In the genomic region with DNA sequence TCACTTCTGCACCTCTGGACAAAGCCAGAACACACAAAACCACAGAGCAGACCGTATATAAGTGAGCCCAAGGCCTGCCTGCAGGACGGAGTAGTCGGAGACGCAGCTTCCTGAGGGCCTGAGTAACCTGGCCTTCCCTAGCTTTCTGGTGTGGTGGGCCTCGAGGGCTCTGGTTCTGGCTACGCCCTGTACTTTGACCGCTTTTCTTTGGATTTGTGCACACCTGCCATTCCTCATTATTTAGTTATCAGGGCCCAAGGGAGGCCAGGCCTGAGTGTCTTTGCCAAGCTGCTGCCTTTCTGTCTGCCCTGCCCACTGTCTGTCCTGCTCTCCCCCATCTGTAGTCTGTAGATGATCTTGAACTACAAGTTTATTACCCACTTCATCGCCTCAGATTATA, we compare ENCODE assay signal across 24 mouse cellular contexts. TPM values are rescaled to one million over a fixed set of nuclear protein-coding genes. Genes with fewer than 3 reads are reported as not detected.
DNase-seq lines count a peak whose midpoint lies in the region; ATAC-seq and TF ChIP-seq lines count a peak whose summit lies in the region.
"Had no signal": no experiment of that assay in that cellular context is flagged by ENCODE, and none has a peak within 500 bp of the region (broad histone marks: within the 10 kb centered on the region; RNA-seq: fewer than 3 reads in every experiment).

No protein-coding gene starts in this region.

- no peak for TF ChIP-seq EP300 in liver, postnatal 0 days (IDR thresholded peaks at IDR 0.05; ENCODE audit: low read depth)

- H3K36me3 ChIP-seq in forebrain, embryonic 12.5 days (replicated peaks): peaks cover 100% of the 10 kb centered on the region
- H3K36me3 ChIP-seq in forebrain, embryonic 11.5 days (ENCODE audit: control insufficient read depth, insufficient read depth, low read length): peaks cover 40% of the 10 kb centered on the region
- peaks cover 62% of the 10 kb centered on the region for H3K36me3 ChIP-seq in liver, adult 2 months (ENCODE audit: control insufficient read depth, insufficient read depth, low read length)
- peaks cover 81% of the 10 kb centered on the region for H3K36me3 ChIP-seq in liver, postnatal 0 days (replicated peaks; ENCODE audit: insufficient read depth, low read length)
- peaks cover 100% of the 10 kb centered on the region for H3K36me3 ChIP-seq in G1E (replicated peaks)
- H3K36me3 ChIP-seq in macrophage (ENCODE audit: inconsistent target): peaks cover 47% of the 10 kb centered on the region; the same call in 1 of the 2 replicates

- TF ChIP-seq POLR2A in liver, adult 2 months (IDR thresholded peaks at IDR 0.05; ENCODE audit: extremely low read depth, insufficient read depth, low read length): no peak

- DNase-seq in forebrain, embryonic 11.5 days (ENCODE audit: low spot score): no peak
- DNase-seq in liver, adult 2 months (ENCODE audit: extremely low read depth, low read depth, low spot score): no peak
- no peak for DNase-seq in liver, postnatal 0 days
- no peak for DNase-seq in G1E (ENCODE audit: low spot score)
- no peak for DNase-seq in heart, adult 18-20 months
- DNase-seq in left cerebral cortex, adult 18-20 months (ENCODE audit: low spot score in 2 of 2): no peak
- DNase-seq: adrenal gland, postnatal 10 days; B cell, adult 2 months; cerebellum, adult 11 months; cerebellum, adult 9-10 months; cerebellum, postnatal 25 days; forebrain, postnatal 0 days; gastrocnemius, postnatal 36 days; heart, postnatal 14 days had no signal

- no peak for TF ChIP-seq CTCF in liver, adult 2 months (IDR thresholded peaks at IDR 0.05; ENCODE audit: low read depth, low read length)
- no peak for TF ChIP-seq CTCF in liver, postnatal 0 days (IDR thresholded peaks at IDR 0.05; ENCODE audit: low read depth)
- TF ChIP-seq CTCF in G1E (IDR thresholded peaks at IDR 0.05; ENCODE audit: low read depth, low read length): no peak

- peaks cover 3% of the 10 kb centered on the region; the same call in 1 of the 2 replicates for H3K79me2 ChIP-seq in liver, adult 2 months (ENCODE audit: control insufficient read depth, insufficient read depth, low read length)
- H3K79me2 ChIP-seq in macrophage (ENCODE audit: inconsistent target): peaks cover 24% of the 10 kb centered on the region

- no peaks in the 10 kb centered on the region for H3K9me3 ChIP-seq in forebrain, embryonic 12.5 days
- no peaks in the 10 kb centered on the region for H3K9me3 ChIP-seq in forebrain, embryonic 11.5 days (ENCODE audit: control insufficient read depth, low read length)
- no peaks in the 10 kb centered on the region for H3K9me3 ChIP-seq in liver, postnatal 0 days (ENCODE audit: low read length)
- no peaks in the 10 kb centered on the region for H3K9me3 ChIP-seq in G1E (replicated peaks)
- H3K9me3 ChIP-seq: embryonic facial prominence, embryonic 12.5 days; forebrain, embryonic 13.5 days; heart, embryonic 10.5 days; heart, embryonic 15.5 days; hindbrain, embryonic 13.5 days had no signal

- no peak overlapping the region for H3K4me3 ChIP-seq in forebrain, embryonic 12.5 days (replicated peaks)
- H3K4me3 ChIP-seq in forebrain, embryonic 11.5 days (ENCODE audit: low read depth, low read length): no peak overlapping the region
- no peak overlapping the region for H3K4me3 ChIP-seq in liver, adult 2 months (ENCODE audit: insufficient read depth, low read depth, low read length)
- no peak overlapping the region for H3K4me3 ChIP-seq in liver, postnatal 0 days (ENCODE audit: low read depth, low read length)
- peak overlapping the region; percentile 10; the same call in 1 of the 2 replicates for H3K4me3 ChIP-seq in G1E (ENCODE audit: low read depth, low read length)
- no peak overlapping the region for H3K4me3 ChIP-seq in macrophage (ENCODE audit: inconsistent target)
- H3K4me3 ChIP-seq: embryonic facial prominence, embryonic 12.5 days; forebrain, embryonic 13.5 days; heart, embryonic 10.5 days; heart, embryonic 15.5 days; hindbrain, embryonic 13.5 days had no signal

- WGBS in forebrain, embryonic 12.5 days: 94% methylated on average over 8 of the region's 8 CpGs
- WGBS in forebrain, embryonic 11.5 days: 95% methylated on average over 8 of the region's 8 CpGs
- 76% methylated on average over 8 of the region's 8 CpGs for WGBS in liver, adult 2 months
- WGBS in liver, postnatal 0 days (ENCODE audit: insufficient replicate concordance): 84% methylated on average over 8 of the region's 8 CpGs
- 96% methylated on average over 8 of the region's 8 CpGs for WGBS in macrophage (ENCODE audit: missing documents)

- H3K4me1 ChIP-seq in forebrain, embryonic 12.5 days: peaks cover 18% of the 10 kb centered on the region
- peaks cover 2% of the 10 kb centered on the region; the same call in 1 of the 2 replicates for H3K4me1 ChIP-seq in forebrain, embryonic 11.5 days (replicated peaks; ENCODE audit: control insufficient read depth, insufficient read depth, low read length)
- H3K4me1 ChIP-seq in liver, adult 2 months (ENCODE audit: control insufficient read depth, insufficient read depth, low read length): peaks cover 34% of the 10 kb centered on the region
- peaks cover 22% of the 10 kb centered on the region for H3K4me1 ChIP-seq in liver, postnatal 0 days (ENCODE audit: insufficient read depth)
- H3K4me1 ChIP-seq in G1E (ENCODE audit: insufficient read depth, low read depth, low read length): peaks cover 95% of the 10 kb centered on the region

- H3K27me3 ChIP-seq in forebrain, embryonic 12.5 days: no peaks in the 10 kb centered on the region
- no peaks in the 10 kb centered on the region for H3K27me3 ChIP-seq in forebrain, embryonic 11.5 days (ENCODE audit: control insufficient read depth, insufficient read depth, low read length)
- no peaks in the 10 kb centered on the region for H3K27me3 ChIP-seq in liver, adult 2 months (ENCODE audit: control insufficient read depth, insufficient read depth, low read length)
- H3K27me3 ChIP-seq in liver, postnatal 0 days (ENCODE audit: insufficient read depth, low read length): no peaks in the 10 kb centered on the region
- no peaks in the 10 kb centered on the region for H3K27me3 ChIP-seq in G1E (ENCODE audit: insufficient read depth, low read length)
- H3K27me3 ChIP-seq: embryonic facial prominence, embryonic 12.5 days; forebrain, embryonic 13.5 days; heart, embryonic 15.5 days; hindbrain, embryonic 13.5 days had no signal

- no peak for ATAC-seq in forebrain, embryonic 12.5 days (ENCODE audit: low FRiP score)
- ATAC-seq in forebrain, embryonic 11.5 days (replicated peaks; ENCODE audit: low FRiP score): no peak
- no peak for ATAC-seq in liver, postnatal 0 days
- ATAC-seq in G1E (ENCODE audit: extremely low read depth, insufficient number of reproducible peaks, low FRiP score, poor library complexity, severe bottlenecking): no peak
- ATAC-seq: CD4-positive, CD25-positive, alpha-beta regulatory T cell, adult 4 months; forebrain, embryonic 13.5 days; forebrain, postnatal 0 days had no signal

- no peak overlapping the region for H3K4me2 ChIP-seq in forebrain, embryonic 12.5 days
- H3K4me2 ChIP-seq in forebrain, embryonic 11.5 days (ENCODE audit: low read depth, low read length, severe bottlenecking): no peak overlapping the region
- no peak overlapping the region for H3K4me2 ChIP-seq in liver, postnatal 0 days (ENCODE audit: low read depth, low read length)
- H3K4me2 ChIP-seq: embryonic facial prominence, embryonic 12.5 days; forebrain, embryonic 13.5 days; heart, embryonic 15.5 days; hindbrain, embryonic 13.5 days had no signal

- H3K27ac ChIP-seq in forebrain, embryonic 12.5 days: peak overlapping the region; percentile 19; the same call in 1 of the 2 replicates
- no peak overlapping the region for H3K27ac ChIP-seq in forebrain, embryonic 11.5 days (ENCODE audit: low read depth, low read length)
- no peak overlapping the region for H3K27ac ChIP-seq in liver, adult 2 months (replicated peaks; ENCODE audit: insufficient read depth, low read depth, low read length)
- H3K27ac ChIP-seq in liver, postnatal 0 days (ENCODE audit: low read depth): no peak overlapping the region
- peak overlapping the region; percentile 84 for H3K27ac ChIP-seq in macrophage
- H3K27ac ChIP-seq: embryonic facial prominence, embryonic 12.5 days; forebrain, embryonic 13.5 days; heart, embryonic 10.5 days; heart, embryonic 15.5 days; hindbrain, embryonic 13.5 days had no signal

- no peak overlapping the region for H3K9ac ChIP-seq in forebrain, embryonic 12.5 days
- H3K9ac ChIP-seq in forebrain, embryonic 11.5 days (ENCODE audit: low read length): no peak overlapping the region
- 0 out of 2 replicates have a peak overlapping the region, but pooled peaks have one; percentile 0 for H3K9ac ChIP-seq in liver, adult 2 months (ENCODE audit: low read depth, low read length)
- no peak overlapping the region for H3K9ac ChIP-seq in liver, postnatal 0 days (replicated peaks)
- H3K9ac ChIP-seq: embryonic facial prominence, embryonic 12.5 days; forebrain, embryonic 13.5 days; forebrain, postnatal 0 days; heart, embryonic 15.5 days; hindbrain, embryonic 13.5 days had no signal

RNA-seq across cellular contexts. Expression of gene Fads1, which starts 7.3 kb away (rescaled TPM):
- 187 and 195 TPM in 2 replicates for polyA plus RNA-seq in forebrain, embryonic 12.5 days (2016; fragmentation: Nextera tagmentation; extraction: Ambion mirVana)
- 192 and 196 TPM in 2 replicates for polyA plus RNA-seq in forebrain, embryonic 11.5 days (2014; fragmentation: Nextera tagmentation; extraction: Ambion mirVana)
- 238 and 300 TPM in 2 replicates for total RNA-seq in liver, adult 2 months (2014; rRNA removed)
- 297 and 352 TPM in 2 replicates for polyA plus RNA-seq in liver, adult 2 months (2012; rRNA removed)
- 88.0 and 97.1 TPM in 2 replicates for polyA plus RNA-seq in liver, postnatal 0 days (2015; fragmentation: Nextera tagmentation; extraction: Ambion mirVana)
- 366 and 403 TPM in 2 replicates for total RNA-seq in G1E (2014; fragmentation: Nextera tagmentation)
- 143 and 145 TPM in 2 replicates for total RNA-seq in G1E (2017)
- 298 and 307 TPM in 2 replicates for polyA plus RNA-seq in G1E (2012)
- total RNA-seq in macrophage (2018; cell fraction: chromatin; rRNA removed): 10 to 100 TPM in 17 of 26 experiments, 1 to 10 TPM in 9; 1.8 to 88.5 (median 20.6) TPM
- total RNA-seq in macrophage (2018; cell fraction: cytosol; rRNA removed): 100 to 1,000 TPM in 19 of 26 experiments, 10 to 100 TPM in 7; 60.5 to 162 (median 111) TPM
- 100 to 1,000 TPM in 6 of 26 experiments, 10 to 100 TPM in 19, 1 to 10 TPM in 1; 7.6 to 131 (median 53.2) TPM for total RNA-seq in macrophage (2018; cell fraction: nucleus; rRNA removed)
- polyA plus RNA-seq in macrophage (2018): 63.4 to 93.5 TPM (median 74.9 TPM) in 3 replicates
- total RNA-seq in heart, adult 18-20 months (2021): 10 to 100 TPM; 23.6 to 26.1 TPM
- 100 to 1,000 TPM; 171 to 184 TPM for total RNA-seq in left cerebral cortex, adult 18-20 months (2021)

RNA-seq across cellular contexts. Expression of gene Tmem258, which starts 13.9 kb away (rescaled TPM):
- polyA plus RNA-seq in forebrain, embryonic 12.5 days (2016; fragmentation: Nextera tagmentation; extraction: Ambion mirVana): 336 and 355 TPM in 2 replicates
- polyA plus RNA-seq in forebrain, embryonic 11.5 days (2014; fragmentation: Nextera tagmentation; extraction: Ambion mirVana): 320 and 330 TPM in 2 replicates
- total RNA-seq in liver, adult 2 months (2014; rRNA removed): 41.1 and 63.0 TPM in 2 replicates
- polyA plus RNA-seq in liver, adult 2 months (2012; rRNA removed): 80.0 and 133 TPM in 2 replicates
- 183 and 195 TPM in 2 replicates for polyA plus RNA-seq in liver, postnatal 0 days (2015; fragmentation: Nextera tagmentation; extraction: Ambion mirVana)
- 24.2 and 40.3 TPM in 2 replicates for total RNA-seq in G1E (2014; fragmentation: Nextera tagmentation)
- total RNA-seq in G1E (2017): 178 and 219 TPM in 2 replicates
- polyA plus RNA-seq in G1E (2012): 13.9 and 20.3 TPM in 2 replicates
- total RNA-seq in macrophage (2018; cell fraction: chromatin; rRNA removed): 10 to 100 TPM in 25 of 26 experiments, 1 to 10 TPM in 1; 6.3 to 45.1 (median 23.2) TPM
- total RNA-seq in macrophage (2018; cell fraction: cytosol; rRNA removed): 100 to 1,000 TPM in 7 of 26 experiments, 10 to 100 TPM in 19; 69.4 to 116 (median 93.9) TPM
- total RNA-seq in macrophage (2018; cell fraction: nucleus; rRNA removed): 10 to 100 TPM; 12.3 to 48.6 (median 32.6) TPM
- polyA plus RNA-seq in macrophage (2018): 135 to 169 TPM (median 137 TPM) in 3 replicates
- 100 to 1,000 TPM; 138 to 161 TPM for total RNA-seq in heart, adult 18-20 months (2021)
- 10 to 100 TPM; 68.6 to 71.2 TPM for total RNA-seq in left cerebral cortex, adult 18-20 months (2021)

RNA-seq across cellular contexts. Expression of gene Fen1, which starts 14.0 kb away (rescaled TPM):
- 130 and 134 TPM in 2 replicates for polyA plus RNA-seq in forebrain, embryonic 12.5 days (2016; fragmentation: Nextera tagmentation; extraction: Ambion mirVana)
- 151 TPM in 2 replicates for polyA plus RNA-seq in forebrain, embryonic 11.5 days (2014; fragmentation: Nextera tagmentation; extraction: Ambion mirVana)
- total RNA-seq in liver, adult 2 months (2014; rRNA removed): 3.0 and 4.6 TPM in 2 replicates
- polyA plus RNA-seq in liver, adult 2 months (2012; rRNA removed): 2.3 and 2.5 TPM in 2 replicates
- polyA plus RNA-seq in liver, postnatal 0 days (2015; fragmentation: Nextera tagmentation; extraction: Ambion mirVana): 59.4 and 67.0 TPM in 2 replicates
- total RNA-seq in G1E (2014; fragmentation: Nextera tagmentation) (23.1 and 30.8 TPM in 2 replicates), G1E (2017) (167 and 180 TPM in 2 replicates)
- polyA plus RNA-seq in G1E (2012) (51.2 and 86.3 TPM in 2 replicates), macrophage (2018) (13.8 to 52.7 TPM (median 20.3 TPM) in 3 replicates)
- 1 to 10 TPM; 1.0 to 6.2 (median 2.4) TPM for total RNA-seq in macrophage (2018; cell fraction: chromatin; rRNA removed)
- total RNA-seq in macrophage (2018; cell fraction: cytosol; rRNA removed): 10 to 100 TPM; 13.9 to 28.0 (median 21.1) TPM
- 10 to 100 TPM in 16 of 26 experiments, 1 to 10 TPM in 10; 3.5 to 35.0 (median 11.2) TPM for total RNA-seq in macrophage (2018; cell fraction: nucleus; rRNA removed)
- 1 to 10 TPM; 4.7 to 5.2 TPM for total RNA-seq in heart, adult 18-20 months (2021)
- total RNA-seq in left cerebral cortex, adult 18-20 months (2021): 10 to 100 TPM; 12.1 to 14.1 TPM

RNA-seq across cellular contexts. Expression of gene Myrf, which starts 50.6 kb away (rescaled TPM):
- polyA plus RNA-seq in forebrain, embryonic 12.5 days (2016; fragmentation: Nextera tagmentation; extraction: Ambion mirVana): 0.72 and 0.87 TPM in 2 replicates
- 1.8 and 2.1 TPM in 2 replicates for polyA plus RNA-seq in forebrain, embryonic 11.5 days (2014; fragmentation: Nextera tagmentation; extraction: Ambion mirVana)
- 3.0 and 5.3 TPM in 2 replicates for total RNA-seq in liver, adult 2 months (2014; rRNA removed)
- polyA plus RNA-seq in liver, adult 2 months (2012; rRNA removed): 23.4 and 31.4 TPM in 2 replicates
- polyA plus RNA-seq in liver, postnatal 0 days (2015; fragmentation: Nextera tagmentation; extraction: Ambion mirVana): 2.1 and 2.5 TPM in 2 replicates
- total RNA-seq in G1E (2014; fragmentation: Nextera tagmentation) (not detected in 2 replicates), G1E (2017) (0.12 and 0.22 TPM in 2 replicates)
- polyA plus RNA-seq in G1E (2012) (not detected in 2 replicates), macrophage (2018) (0.08 to 0.37 TPM (median 0.17 TPM) in 3 replicates)
- total RNA-seq in macrophage (2018; cell fraction: chromatin; rRNA removed): 1 to 10 TPM in 11 of 26 experiments, under 1 TPM in 11, not detected in 4; 0.18 to 3.1 (median 0.97) TPM
- total RNA-seq in macrophage (2018; cell fraction: cytosol; rRNA removed): 1 to 10 TPM in 8 of 26 experiments, under 1 TPM in 18; 0.09 to 2.9 (median 0.54) TPM
- 1 to 10 TPM in 5 of 26 experiments, under 1 TPM in 18, not detected in 3; 0.12 to 2.7 (median 0.64) TPM for total RNA-seq in macrophage (2018; cell fraction: nucleus; rRNA removed)
- total RNA-seq in heart, adult 18-20 months (2021): 1 to 10 TPM; 4.2 to 6.2 TPM
- total RNA-seq in left cerebral cortex, adult 18-20 months (2021): 10 to 100 TPM; 14.1 to 17.2 TPM
- total RNA-seq: gastrocnemius, adult 18-20 months; hematopoietic stem cell, adult 5-6 weeks had no signal

Comparison
In these comparisons a context has a peak if more than half of its experiments do, and no peak if none do; other contexts are left out.
1. H3K27ac ChIP-seq: peak in forebrain, embryonic 12.5 days (single experiment) and macrophage (single experiment); none in forebrain, embryonic 11.5 days (single experiment), liver, adult 2 months (single experiment) and liver, postnatal 0 days (single experiment).